Mouse (Mus musculus): ENCODE measurements around the gene Tmem239.

DNA sequence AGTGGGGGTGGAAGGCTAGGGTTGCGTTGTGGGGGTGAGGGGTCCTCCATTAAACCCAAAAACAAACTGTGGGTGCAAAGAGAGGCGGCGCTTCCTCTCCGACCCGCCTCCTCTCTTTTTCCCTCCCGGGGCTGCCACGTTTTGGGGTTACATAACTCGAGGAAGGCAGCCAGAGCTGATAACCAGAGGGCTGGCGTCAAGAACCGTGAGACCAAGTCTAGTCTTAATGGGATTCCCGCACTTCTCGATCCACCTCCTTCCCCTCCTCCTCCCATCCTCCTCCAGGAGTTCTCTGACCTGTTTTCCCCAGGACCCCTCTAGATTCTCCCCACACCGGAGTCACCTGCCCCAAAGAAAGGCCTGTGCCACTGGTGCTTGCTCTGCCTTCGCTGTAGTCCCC lies 8.2 kb upstream of the Tmem239 start:
- TF ChIP-seq CTCF (IDR thresholded peaks at IDR 0.05; ENCODE audit: control insufficient read depth, insufficient read depth, insufficient read length): no peak
- TF ChIP-seq MYOG (IDR thresholded peaks at IDR 0.05; ENCODE audit: control insufficient read depth, extremely low read depth, insufficient read length): no peak
